Mouse (Mus musculus): Measurements from ENCODE around the gene Pitpnc1. TPM values are rescaled to one million over a fixed set of nuclear protein-coding genes. Genes with fewer than 3 reads are reported as not detected.

Pitpnc1 gene
- polyA plus RNA-seq, 1 experiment = 0.25 TPM

GRCm38 (mm10) chr11:107471071-107471720, 697 bp upstream of the Pitpnc1 start:
- no peak overlapping the region for H3K4me3 ChIP-seq (ENCODE audit: insufficient read depth, poor library complexity, severe bottlenecking)
- TF ChIP-seq CEBPB (IDR thresholded peaks at IDR 0.05; ENCODE audit: low read depth) (no peak), FOSL1 (IDR thresholded peaks at IDR 0.05; ENCODE audit: insufficient read depth, low read length, poor library complexity, severe bottlenecking) (no peak)
- no peaks in the 10 kb centered on the region for H3K36me3 ChIP-seq (ENCODE audit: control insufficient read depth, insufficient read depth)
- no peaks in the 10 kb centered on the region for H3K79me3 ChIP-seq (ENCODE audit: low read depth)
- H3K27me3 ChIP-seq (ENCODE audit: control insufficient read depth, insufficient read depth, insufficient read length) = no peaks in the 10 kb centered on the region
- no peak overlapping the region for H3ac ChIP-seq (ENCODE audit: control insufficient read depth, insufficient read length, low read depth)
- no peaks in the 10 kb centered on the region for H3K79me2 ChIP-seq (ENCODE audit: control insufficient read depth, insufficient read depth)

DNA sequence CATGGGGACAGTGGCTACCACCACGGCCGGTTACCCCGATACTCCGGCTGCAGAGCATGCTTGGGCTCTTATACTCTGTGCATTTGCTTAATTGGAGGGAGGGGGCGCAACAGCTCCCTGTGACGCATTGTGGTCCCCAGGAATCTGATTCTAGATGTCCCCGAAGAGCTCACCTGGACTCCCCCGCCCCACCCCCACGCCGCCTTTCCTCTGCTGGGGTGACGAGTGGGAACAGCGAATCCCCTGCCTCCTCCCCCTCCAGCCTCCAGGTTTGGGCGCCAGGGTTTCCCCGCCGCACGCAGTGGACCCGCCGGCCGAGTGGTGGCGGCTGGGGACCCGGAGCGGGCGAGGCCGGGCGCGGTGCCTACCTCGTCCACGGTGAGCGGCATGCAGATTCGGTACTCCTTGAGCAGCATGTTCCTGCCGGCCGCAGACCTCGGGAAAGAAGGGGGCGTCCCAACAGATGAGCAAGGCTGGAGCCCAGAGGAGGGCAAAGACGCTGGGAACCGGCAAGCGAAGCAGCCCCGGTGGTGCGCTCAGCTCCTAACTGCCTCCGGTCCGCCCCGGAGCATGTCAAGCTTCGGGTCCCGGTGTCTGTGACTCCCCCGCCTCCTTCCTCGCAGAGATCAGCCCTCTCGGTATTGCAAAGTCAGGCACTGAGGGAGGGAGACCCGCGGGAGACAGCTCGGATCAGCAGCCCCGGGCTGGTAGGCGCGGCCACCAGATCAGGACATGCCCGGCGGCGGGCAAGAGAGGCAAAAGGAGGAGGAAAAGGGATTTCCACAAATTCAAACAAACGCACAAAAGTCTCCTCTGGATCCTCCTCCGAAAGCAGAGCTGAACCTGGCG, 752 bp downstream of the Pitpnc1 start:
- no peaks in the 10 kb centered on the region for H3K79me2 ChIP-seq (ENCODE audit: control insufficient read depth, insufficient read depth)
- H3ac ChIP-seq (ENCODE audit: control insufficient read depth, insufficient read length, low read depth) = peak overlapping the region; percentile 79
- H3K36me3 ChIP-seq (ENCODE audit: control insufficient read depth, insufficient read depth) = no peaks in the 10 kb centered on the region
- TF ChIP-seq FOSL1 (IDR thresholded peaks at IDR 0.05; ENCODE audit: insufficient read depth, low read length, poor library complexity, severe bottlenecking) (no peak), MYOG (IDR thresholded peaks at IDR 0.05; ENCODE audit: control insufficient read depth, extremely low read depth, insufficient read length) (no peak), CTCF (IDR thresholded peaks at IDR 0.05; ENCODE audit: control insufficient read depth, insufficient read depth, insufficient read length) (no peak), USF1 (IDR thresholded peaks at IDR 0.05; ENCODE audit: low read depth) (no peak), CEBPB (IDR thresholded peaks at IDR 0.05; ENCODE audit: low read depth) (no peak), MYOD1 (IDR thresholded peaks at IDR 0.05; ENCODE audit: control insufficient read depth, insufficient read length, low read depth) (no peak), MAX (IDR thresholded peaks at IDR 0.05) (no peak)
- peak overlapping the region; percentile 37 for H3K4me3 ChIP-seq (ENCODE audit: insufficient read depth, poor library complexity, severe bottlenecking)
- H3K79me3 ChIP-seq (ENCODE audit: low read depth) = no peaks in the 10 kb centered on the region
- no peaks in the 10 kb centered on the region for H3K27me3 ChIP-seq (ENCODE audit: control insufficient read depth, insufficient read depth, insufficient read length)

DNA sequence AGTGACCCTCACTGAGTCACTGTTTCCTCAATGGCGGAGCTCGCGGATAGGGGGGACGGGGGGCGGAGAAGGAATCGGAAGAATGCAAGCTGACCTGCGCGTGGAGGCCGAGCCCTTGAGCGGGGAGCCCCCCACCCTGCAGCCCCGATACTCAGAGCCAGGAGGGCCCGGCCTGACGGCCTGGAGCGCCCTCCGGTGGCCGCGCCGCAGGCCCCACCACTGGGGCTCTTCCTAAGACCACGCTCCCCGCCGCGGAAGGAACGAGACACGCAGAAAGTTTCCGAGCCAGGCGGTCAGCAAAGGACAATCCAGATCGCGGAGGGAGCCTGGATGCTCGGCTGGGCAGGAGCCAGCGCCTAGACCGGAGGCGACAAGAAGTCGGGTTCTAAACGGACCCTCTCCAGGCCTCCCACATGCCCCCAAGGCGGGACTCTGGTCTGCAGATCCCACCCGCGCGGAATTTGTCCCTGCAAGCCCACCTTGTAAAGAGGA, 1.4 kb downstream of the Pitpnc1 start:
- no peaks in the 10 kb centered on the region for H3K79me2 ChIP-seq (ENCODE audit: control insufficient read depth, insufficient read depth)
- no peaks in the 10 kb centered on the region for H3K27me3 ChIP-seq (ENCODE audit: control insufficient read depth, insufficient read depth, insufficient read length)
- peak overlapping the region; percentile 37 for H3K4me3 ChIP-seq (ENCODE audit: insufficient read depth, poor library complexity, severe bottlenecking)
- no peaks in the 10 kb centered on the region for H3K36me3 ChIP-seq (ENCODE audit: control insufficient read depth, insufficient read depth)
- peak overlapping the region; percentile 79 for H3ac ChIP-seq (ENCODE audit: control insufficient read depth, insufficient read length, low read depth)
- H3K79me3 ChIP-seq (ENCODE audit: low read depth) = no peaks in the 10 kb centered on the region
- TF ChIP-seq CEBPB (IDR thresholded peaks at IDR 0.05; ENCODE audit: low read depth) = no peak
- TF ChIP-seq CTCF (IDR thresholded peaks at IDR 0.05; ENCODE audit: control insufficient read depth, insufficient read depth, insufficient read length) = peak; percentile 89

DNA sequence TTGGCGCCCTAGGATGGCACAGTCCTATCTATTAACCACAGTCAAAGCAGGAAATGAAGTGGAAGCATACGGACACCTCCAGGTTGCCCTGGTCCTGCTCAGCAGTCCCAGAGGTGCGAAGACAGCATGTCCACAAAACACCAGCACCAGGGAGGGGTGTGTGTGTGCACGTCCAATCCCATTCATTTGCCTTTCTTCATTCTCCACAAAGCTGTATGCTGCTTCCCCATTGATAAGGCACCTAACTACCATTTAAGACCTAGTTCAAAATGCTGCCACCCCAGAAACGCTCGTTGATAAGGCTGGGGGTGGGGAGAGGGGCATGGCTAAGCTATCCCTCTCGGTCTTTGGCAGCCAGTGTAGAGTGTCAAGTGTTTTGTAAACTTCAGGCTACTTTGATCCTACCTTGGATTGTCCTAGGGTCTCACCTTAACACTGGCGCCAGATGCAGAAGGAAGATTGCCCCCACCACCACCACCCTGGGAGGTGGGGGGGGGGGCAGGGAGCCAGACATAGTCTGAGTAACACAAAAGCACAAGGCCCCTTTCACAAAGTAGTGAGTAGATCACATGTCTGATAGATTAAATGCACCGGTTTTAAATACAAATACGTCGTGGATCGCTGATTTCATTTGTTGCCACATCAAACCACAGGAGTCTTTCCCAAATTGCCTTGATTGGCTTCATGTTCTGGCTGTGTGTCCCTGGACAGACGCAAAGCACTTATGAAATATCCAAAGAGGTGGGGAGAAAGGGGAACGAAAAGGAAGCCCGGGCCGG, 2.1 kb downstream of the Pitpnc1 start:
- no peak for TF ChIP-seq CTCF (IDR thresholded peaks at IDR 0.05; ENCODE audit: control insufficient read depth, insufficient read depth, insufficient read length)
- TF ChIP-seq MAX (IDR thresholded peaks at IDR 0.05) = no peak
- no peak for TF ChIP-seq FOSL1 (IDR thresholded peaks at IDR 0.05; ENCODE audit: insufficient read depth, low read length, poor library complexity, severe bottlenecking)
- TF ChIP-seq MYOD1 (IDR thresholded peaks at IDR 0.05; ENCODE audit: control insufficient read depth, insufficient read length, low read depth) = no peak
- no peak for TF ChIP-seq CEBPB (IDR thresholded peaks at IDR 0.05; ENCODE audit: low read depth)
- TF ChIP-seq MYOG (IDR thresholded peaks at IDR 0.05; ENCODE audit: control insufficient read depth, extremely low read depth, insufficient read length) = no peak
- no peak for TF ChIP-seq USF1 (IDR thresholded peaks at IDR 0.05; ENCODE audit: low read depth)
- Histone ChIP-seq H3K4me3 (ENCODE audit: insufficient read depth, poor library complexity, severe bottlenecking) (no peak overlapping the region), H3ac (ENCODE audit: control insufficient read depth, insufficient read length, low read depth) (no peak overlapping the region), H3K79me3 (ENCODE audit: low read depth) (no peaks in the 10 kb centered on the region), H3K36me3 (ENCODE audit: control insufficient read depth, insufficient read depth) (no peaks in the 10 kb centered on the region), H3K79me2 (ENCODE audit: control insufficient read depth, insufficient read depth) (no peaks in the 10 kb centered on the region), H3K27me3 (ENCODE audit: control insufficient read depth, insufficient read depth, insufficient read length) (no peaks in the 10 kb centered on the region)

DNA sequence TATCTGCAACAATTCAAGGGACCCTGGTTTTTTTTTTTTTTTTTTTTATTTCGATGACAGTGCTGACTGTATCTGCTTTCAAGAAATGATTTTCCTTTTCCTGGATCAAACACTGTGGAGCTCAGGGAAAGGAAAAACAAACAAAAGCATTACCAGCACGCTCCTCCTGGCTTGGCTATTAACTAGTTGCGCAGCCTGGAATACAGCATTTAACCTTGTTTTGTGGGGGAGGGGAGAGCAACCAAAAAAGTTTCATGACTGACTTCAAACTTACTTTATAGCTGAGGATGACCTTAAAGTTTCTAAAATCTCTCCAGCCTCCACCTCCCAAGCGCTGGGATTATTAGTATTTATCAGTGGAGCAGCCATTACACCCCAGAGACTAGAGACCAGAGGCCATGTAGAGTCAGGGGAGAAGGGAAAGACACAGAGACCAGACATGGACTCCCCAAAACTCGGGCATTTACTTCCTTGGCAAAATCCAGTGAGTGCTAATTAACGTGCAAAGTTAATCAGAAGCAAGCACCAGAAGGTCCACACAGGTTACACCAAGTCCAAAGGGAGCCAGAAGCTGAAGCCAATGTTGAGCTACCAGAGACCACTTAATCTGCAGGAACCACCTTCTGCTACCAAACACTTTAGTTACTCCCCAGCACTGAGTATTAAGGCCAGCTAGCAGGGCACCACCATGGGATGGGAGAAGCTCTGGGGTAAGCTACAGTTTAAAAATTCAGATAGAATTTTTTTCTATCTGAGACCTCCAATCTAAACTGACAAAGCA, 3.7 kb downstream of the Pitpnc1 start:
- Histone ChIP-seq H3K4me3 (ENCODE audit: insufficient read depth, poor library complexity, severe bottlenecking) (no peak overlapping the region), H3ac (ENCODE audit: control insufficient read depth, insufficient read length, low read depth) (no peak overlapping the region), H3K36me3 (ENCODE audit: control insufficient read depth, insufficient read depth) (no peaks in the 10 kb centered on the region), H3K79me3 (ENCODE audit: low read depth) (no peaks in the 10 kb centered on the region), H3K79me2 (ENCODE audit: control insufficient read depth, insufficient read depth) (no peaks in the 10 kb centered on the region), H3K27me3 (ENCODE audit: control insufficient read depth, insufficient read depth, insufficient read length) (no peaks in the 10 kb centered on the region)
- no peak for TF ChIP-seq MYOG (IDR thresholded peaks at IDR 0.05; ENCODE audit: control insufficient read depth, extremely low read depth, insufficient read length)
- no peak for TF ChIP-seq MAX (IDR thresholded peaks at IDR 0.05)
- TF ChIP-seq CEBPB (IDR thresholded peaks at IDR 0.05; ENCODE audit: low read depth) = no peak
- TF ChIP-seq FOSL1 (IDR thresholded peaks at IDR 0.05; ENCODE audit: insufficient read depth, low read length, poor library complexity, severe bottlenecking) = no peak
- no peak for TF ChIP-seq MYOD1 (IDR thresholded peaks at IDR 0.05; ENCODE audit: control insufficient read depth, insufficient read length, low read depth)

Measured in C2C12 (cell line).